Mouse (Mus musculus): ENCODE measurements around the gene Tmbim7. TPM values are rescaled to one million over a fixed set of nuclear protein-coding genes. Genes with fewer than 3 reads are reported as not detected.

Tmbim7 gene
- polyA plus RNA-seq, 1 experiment from 2014 or later = not detected

DNA sequence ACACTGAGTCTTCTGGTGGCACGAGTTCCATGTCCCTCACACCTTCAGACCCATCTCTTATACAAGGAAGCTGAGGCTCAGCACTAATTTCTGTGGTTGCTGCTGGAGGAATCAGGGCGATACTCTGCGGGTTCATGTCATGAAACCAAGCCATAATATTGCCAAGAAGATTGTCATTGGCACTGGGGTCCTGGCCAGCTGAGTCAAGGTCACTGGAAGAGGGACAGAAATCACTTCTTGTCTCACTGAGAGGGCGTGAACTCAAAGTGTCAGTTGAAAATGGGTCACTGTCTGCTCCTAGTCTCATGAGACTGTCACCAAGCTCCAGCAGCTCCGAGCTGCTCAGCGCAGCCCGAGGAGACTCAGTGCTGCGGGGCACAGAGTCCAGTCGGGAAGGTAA is 42.0 kb downstream of the Tmbim7 start:
- H3K4me2 ChIP-seq (ENCODE audit: low read length) = no peak overlapping the region
- no peak overlapping the region for H3K9ac ChIP-seq (ENCODE audit: low read length)
- ATAC-seq (no peak), DNase-seq (ENCODE audit: low spot score) (no peak)
- no peak overlapping the region for H3K4me3 ChIP-seq (ENCODE audit: low read depth, low read length)
- no peaks in the 10 kb centered on the region for H3K27me3 ChIP-seq (replicated peaks; ENCODE audit: control insufficient read depth, insufficient read depth, low read length)
- H3K27ac ChIP-seq (ENCODE audit: low read depth, low read length) = no peak overlapping the region
- H3K4me1 ChIP-seq (ENCODE audit: control insufficient read depth, insufficient read depth, low read length) = no peaks in the 10 kb centered on the region
- WGBS = 95% methylated on average over 9 of the region's 9 CpGs
- peaks cover 52% of the 10 kb centered on the region for H3K36me3 ChIP-seq (ENCODE audit: control insufficient read depth, insufficient read depth, low read length)
- H3K9me3 ChIP-seq (replicated peaks; ENCODE audit: control insufficient read depth, low read length) = no peaks in the 10 kb centered on the region

DNA sequence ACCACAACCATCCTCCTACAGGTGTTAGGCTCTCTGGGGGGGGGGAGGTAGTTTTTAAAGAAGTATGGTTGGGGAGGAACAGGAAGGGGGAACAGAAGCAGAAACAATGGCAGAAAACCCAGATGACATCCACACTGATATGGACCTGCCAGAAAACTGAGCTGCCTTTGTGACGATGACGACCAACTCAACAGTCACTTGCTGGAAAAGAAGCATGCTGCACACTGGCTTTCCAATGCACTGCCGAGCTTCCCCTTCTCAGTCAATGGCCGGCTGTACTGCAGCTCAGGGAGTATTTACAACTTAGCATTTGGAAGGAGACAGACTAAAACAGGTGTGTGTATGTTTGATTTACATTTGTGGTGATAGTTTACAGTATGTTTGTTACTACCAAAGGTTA is 44.2 kb downstream of the Tmbim7 start:
- Histone ChIP-seq H3K36me3 (ENCODE audit: control insufficient read depth, insufficient read depth, low read length) (peaks cover 46% of the 10 kb centered on the region), H3K9me3 (replicated peaks; ENCODE audit: control insufficient read depth, low read length) (no peaks in the 10 kb centered on the region), H3K9ac (ENCODE audit: low read length) (no peak overlapping the region), H3K27ac (ENCODE audit: low read depth, low read length) (no peak overlapping the region), H3K4me3 (ENCODE audit: low read depth, low read length) (no peak overlapping the region), H3K4me2 (ENCODE audit: low read length) (no peak overlapping the region), H3K27me3 (replicated peaks; ENCODE audit: control insufficient read depth, insufficient read depth, low read length) (no peaks in the 10 kb centered on the region), H3K4me1 (ENCODE audit: control insufficient read depth, insufficient read depth, low read length) (no peaks in the 10 kb centered on the region)
- DNase-seq (ENCODE audit: low spot score) = no peak
- ATAC-seq = no peak
- WGBS = 88% methylated on average over 4 of the region's 4 CpGs

GRCm38 (mm10) chr5:3696031-3696430 is 45.0 kb downstream of the Tmbim7 start:
- H3K36me3 ChIP-seq (ENCODE audit: control insufficient read depth, insufficient read depth, low read length) = peaks cover 52% of the 10 kb centered on the region
- H3K9me3 ChIP-seq (replicated peaks; ENCODE audit: control insufficient read depth, low read length) = no peaks in the 10 kb centered on the region
- no peak overlapping the region for H3K9ac ChIP-seq (ENCODE audit: low read length)
- DNase-seq (ENCODE audit: low spot score) (no peak), ATAC-seq (no peak)
- H3K27ac ChIP-seq (ENCODE audit: low read depth, low read length) = no peak overlapping the region
- no peak overlapping the region for H3K4me2 ChIP-seq (ENCODE audit: low read length)
- H3K4me1 ChIP-seq (ENCODE audit: control insufficient read depth, insufficient read depth, low read length) = no peaks in the 10 kb centered on the region
- H3K27me3 ChIP-seq (replicated peaks; ENCODE audit: control insufficient read depth, insufficient read depth, low read length) = no peaks in the 10 kb centered on the region
- 73% methylated on average over 3 of the region's 3 CpGs for WGBS
- no peak overlapping the region for H3K4me3 ChIP-seq (ENCODE audit: low read depth, low read length)

DNA sequence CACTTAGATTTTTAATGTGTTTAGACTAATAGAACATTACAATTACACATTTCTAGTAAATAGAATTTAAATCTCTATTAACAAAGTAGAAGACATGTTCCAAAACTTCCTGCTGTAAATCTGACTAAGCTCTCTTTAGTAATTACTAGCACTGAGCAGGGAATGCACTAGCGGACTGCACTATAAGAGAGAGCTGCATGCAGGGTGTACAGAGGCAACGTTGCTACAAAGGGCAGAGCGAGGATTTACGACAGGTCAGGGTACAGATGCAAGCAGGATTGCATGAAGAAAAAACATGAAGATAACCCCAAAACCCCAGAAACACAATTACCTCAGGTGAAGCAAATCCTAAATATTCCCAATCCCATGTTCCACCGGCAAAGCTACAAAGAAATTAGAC is 49.0 kb downstream of the Tmbim7 start:
- Histone ChIP-seq H3K9ac (ENCODE audit: low read length) (no peak overlapping the region), H3K9me3 (replicated peaks; ENCODE audit: control insufficient read depth, low read length) (no peaks in the 10 kb centered on the region), H3K36me3 (ENCODE audit: control insufficient read depth, insufficient read depth, low read length) (peaks cover 38% of the 10 kb centered on the region), H3K4me1 (ENCODE audit: control insufficient read depth, insufficient read depth, low read length) (no peaks in the 10 kb centered on the region), H3K4me3 (ENCODE audit: low read depth, low read length) (no peak overlapping the region), H3K27ac (ENCODE audit: low read depth, low read length) (no peak overlapping the region), H3K27me3 (replicated peaks; ENCODE audit: control insufficient read depth, insufficient read depth, low read length) (no peaks in the 10 kb centered on the region), H3K4me2 (ENCODE audit: low read length) (no peak overlapping the region)
- DNase-seq (ENCODE audit: low spot score) (no peak), ATAC-seq (no peak)
- WGBS = 95% methylated on average over 5 of the region's 5 CpGs

DNA sequence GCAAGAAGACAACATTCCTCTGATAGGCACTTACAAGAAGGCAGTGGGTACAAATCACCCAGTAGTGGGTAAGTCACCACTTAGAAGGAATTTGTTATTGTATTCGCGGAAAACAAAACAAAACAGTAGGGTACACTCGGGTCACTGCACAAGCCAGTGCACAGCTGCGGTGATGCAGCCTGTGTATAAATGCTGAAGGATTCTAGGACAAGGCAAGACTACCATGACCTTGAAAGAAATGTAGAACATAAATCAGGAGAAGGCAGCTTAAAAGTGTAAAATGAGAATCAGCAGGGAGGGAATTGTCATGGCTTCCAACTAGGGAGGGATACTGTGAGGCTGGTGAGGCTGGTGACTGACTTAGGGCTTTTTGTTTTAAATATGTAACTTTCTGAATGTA is 51.2 kb downstream of the Tmbim7 start:
- no peak overlapping the region for H3K4me3 ChIP-seq (ENCODE audit: low read depth, low read length)
- H3K4me2 ChIP-seq (ENCODE audit: low read length) = no peak overlapping the region
- no peaks in the 10 kb centered on the region for H3K4me1 ChIP-seq (ENCODE audit: control insufficient read depth, insufficient read depth, low read length)
- no peaks in the 10 kb centered on the region for H3K27me3 ChIP-seq (replicated peaks; ENCODE audit: control insufficient read depth, insufficient read depth, low read length)
- no peak overlapping the region for H3K27ac ChIP-seq (ENCODE audit: low read depth, low read length)
- no peak overlapping the region for H3K9ac ChIP-seq (ENCODE audit: low read length)
- 86% methylated on average over 4 of the region's 4 CpGs for WGBS
- DNase-seq (ENCODE audit: low spot score) (no peak), ATAC-seq (no peak)
- no peaks in the 10 kb centered on the region for H3K9me3 ChIP-seq (replicated peaks; ENCODE audit: control insufficient read depth, low read length)
- peaks cover 37% of the 10 kb centered on the region for H3K36me3 ChIP-seq (ENCODE audit: control insufficient read depth, insufficient read depth, low read length)

DNA sequence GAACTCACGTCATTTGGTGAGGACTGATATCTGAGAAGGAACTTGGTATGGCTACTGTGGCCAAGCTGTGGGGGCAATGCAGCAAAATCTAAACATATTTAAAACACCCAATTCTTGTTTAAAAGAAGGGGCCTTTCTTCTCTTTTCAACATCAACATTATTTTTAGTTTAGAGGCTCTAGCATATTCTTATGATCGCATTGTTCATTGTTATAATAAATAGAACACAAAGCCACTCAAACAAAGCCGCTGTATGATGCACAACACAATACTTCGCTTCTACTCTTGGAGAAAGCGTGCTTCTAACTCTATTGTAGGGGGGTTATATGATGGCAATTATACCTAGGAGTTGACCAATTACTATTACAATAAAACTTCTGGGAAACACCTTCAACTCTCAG is 64.8 kb downstream of the Tmbim7 start:
- Histone ChIP-seq H3K4me1 (ENCODE audit: control insufficient read depth, insufficient read depth, low read length) (no peaks in the 10 kb centered on the region), H3K4me2 (ENCODE audit: low read length) (no peak overlapping the region), H3K4me3 (ENCODE audit: low read depth, low read length) (no peak overlapping the region), H3K9ac (ENCODE audit: low read length) (no peak overlapping the region), H3K27ac (ENCODE audit: low read depth, low read length) (no peak overlapping the region), H3K36me3 (ENCODE audit: control insufficient read depth, insufficient read depth, low read length) (peaks cover 29% of the 10 kb centered on the region), H3K27me3 (replicated peaks; ENCODE audit: control insufficient read depth, insufficient read depth, low read length) (no peaks in the 10 kb centered on the region), H3K9me3 (replicated peaks; ENCODE audit: control insufficient read depth, low read length) (no peaks in the 10 kb centered on the region)
- WGBS = 92% methylated on average over 5 of the region's 5 CpGs
- DNase-seq (ENCODE audit: low spot score) (no peak), ATAC-seq (no peak)

DNA sequence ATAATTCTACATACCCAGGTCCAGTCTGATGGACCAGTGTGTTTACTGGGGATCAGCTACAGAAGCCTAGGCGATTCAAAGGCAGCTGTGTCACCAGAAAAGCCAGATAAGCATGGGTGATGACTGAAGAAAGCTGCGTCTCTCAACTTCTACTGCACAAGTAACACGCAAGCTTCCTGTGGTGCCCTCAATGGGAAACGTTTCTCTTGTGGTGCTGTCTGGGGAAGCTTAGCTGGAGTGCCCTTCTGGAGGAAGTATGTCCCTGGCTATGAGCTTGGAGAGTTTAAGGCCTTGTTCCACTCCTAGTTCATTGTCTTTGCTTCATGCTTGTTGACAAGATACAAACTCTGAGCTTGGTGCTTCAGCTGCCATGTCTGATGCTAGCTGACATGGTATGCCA is 68.4 kb downstream of the Tmbim7 start:
- Histone ChIP-seq H3K4me3 (ENCODE audit: low read depth, low read length) (no peak overlapping the region), H3K9me3 (replicated peaks; ENCODE audit: control insufficient read depth, low read length) (no peaks in the 10 kb centered on the region), H3K36me3 (ENCODE audit: control insufficient read depth, insufficient read depth, low read length) (peaks cover 37% of the 10 kb centered on the region), H3K9ac (ENCODE audit: low read length) (no peak overlapping the region), H3K4me2 (ENCODE audit: low read length) (no peak overlapping the region), H3K27me3 (replicated peaks; ENCODE audit: control insufficient read depth, insufficient read depth, low read length) (no peaks in the 10 kb centered on the region), H3K4me1 (ENCODE audit: control insufficient read depth, insufficient read depth, low read length) (no peaks in the 10 kb centered on the region), H3K27ac (ENCODE audit: low read depth, low read length) (no peak overlapping the region)
- 95% methylated on average over 4 of the region's 4 CpGs for WGBS
- no peak for DNase-seq (ENCODE audit: low spot score)
- no peak for ATAC-seq

- no peaks in the 10 kb centered on the region for H3K4me1 ChIP-seq (ENCODE audit: control insufficient read depth, insufficient read depth, low read length)
- no peak overlapping the region for H3K9ac ChIP-seq (ENCODE audit: low read length)
- H3K4me3 ChIP-seq (ENCODE audit: low read depth, low read length) = no peak overlapping the region
- DNase-seq (ENCODE audit: low spot score) (no peak), ATAC-seq (no peak)
- H3K27ac ChIP-seq (ENCODE audit: low read depth, low read length) = no peak overlapping the region
- 96% methylated on average over 2 of the region's 2 CpGs for WGBS
- H3K9me3 ChIP-seq (replicated peaks; ENCODE audit: control insufficient read depth, low read length) = no peaks in the 10 kb centered on the region
- H3K36me3 ChIP-seq (ENCODE audit: control insufficient read depth, insufficient read depth, low read length) = peaks cover 40% of the 10 kb centered on the region
- no peaks in the 10 kb centered on the region for H3K27me3 ChIP-seq (replicated peaks; ENCODE audit: control insufficient read depth, insufficient read depth, low read length)
- H3K4me2 ChIP-seq (ENCODE audit: low read length) = no peak overlapping the region
Observed at GRCm38 (mm10) chr5:3722873-3723272, 71.9 kb downstream of the Tmbim7 start.

DNA sequence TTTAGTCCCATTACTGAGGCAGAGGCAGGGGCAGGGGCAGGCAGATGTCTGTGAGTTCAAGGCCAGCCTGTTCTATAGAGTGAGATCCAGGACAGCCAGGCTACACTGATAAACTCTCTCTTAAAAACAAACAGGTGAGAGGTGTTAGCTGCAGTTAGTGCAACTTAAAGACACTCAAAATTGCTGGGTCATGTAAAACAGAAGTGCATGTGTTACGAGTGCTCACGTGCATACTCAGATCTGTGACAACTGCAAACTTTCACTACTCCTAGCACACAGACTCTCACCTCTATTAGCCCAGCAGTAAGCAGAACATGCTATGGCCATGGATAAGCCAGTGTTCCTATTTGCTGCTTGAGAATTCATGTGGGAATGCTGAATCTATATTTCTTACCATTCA is 72.4 kb downstream of the Tmbim7 start:
- WGBS = 97% methylated on average over 2 of the region's 2 CpGs
- Histone ChIP-seq H3K27me3 (replicated peaks; ENCODE audit: control insufficient read depth, insufficient read depth, low read length) (no peaks in the 10 kb centered on the region), H3K4me1 (ENCODE audit: control insufficient read depth, insufficient read depth, low read length) (no peaks in the 10 kb centered on the region), H3K9me3 (replicated peaks; ENCODE audit: control insufficient read depth, low read length) (no peaks in the 10 kb centered on the region), H3K9ac (ENCODE audit: low read length) (no peak overlapping the region), H3K4me2 (ENCODE audit: low read length) (no peak overlapping the region), H3K4me3 (ENCODE audit: low read depth, low read length) (no peak overlapping the region), H3K27ac (ENCODE audit: low read depth, low read length) (no peak overlapping the region), H3K36me3 (ENCODE audit: control insufficient read depth, insufficient read depth, low read length) (peaks cover 40% of the 10 kb centered on the region)
- ATAC-seq (no peak), DNase-seq (ENCODE audit: low spot score) (no peak)

GRCm38 (mm10) chr5:3725491-3725890 is 74.5 kb downstream of the Tmbim7 start:
- no peaks in the 10 kb centered on the region for H3K9me3 ChIP-seq (replicated peaks; ENCODE audit: control insufficient read depth, low read length)
- H3K4me1 ChIP-seq (ENCODE audit: control insufficient read depth, insufficient read depth, low read length) = no peaks in the 10 kb centered on the region
- H3K36me3 ChIP-seq (ENCODE audit: control insufficient read depth, insufficient read depth, low read length) = peaks cover 27% of the 10 kb centered on the region
- no peak overlapping the region for H3K4me3 ChIP-seq (ENCODE audit: low read depth, low read length)
- H3K4me2 ChIP-seq (ENCODE audit: low read length) = no peak overlapping the region
- no peaks in the 10 kb centered on the region for H3K27me3 ChIP-seq (replicated peaks; ENCODE audit: control insufficient read depth, insufficient read depth, low read length)
- H3K27ac ChIP-seq (ENCODE audit: low read depth, low read length) = no peak overlapping the region
- 82% methylated on average over 1 of the region's 1 CpGs for WGBS
- DNase-seq (ENCODE audit: low spot score) = no peak
- H3K9ac ChIP-seq (ENCODE audit: low read length) = no peak overlapping the region
- ATAC-seq = no peak

All from forebrain, embryonic 14.5 days (tissue).